Mouse (Mus musculus): ENCODE results near the gene Zfp40. TPM values are rescaled to one million over a fixed set of nuclear protein-coding genes. Genes with fewer than 3 reads are reported as not detected.

Zfp40 gene
- polyA plus RNA-seq (2017; shearing (Covaris generic)) = 7.4 TPM

GRCm38 (mm10) chr17:23192453-23193379 lies at the start of gene Zfp40:
Gene Zfp40 (minus strand): TSS chr17:23193252.

Other genes with a start within 250 kb of the Zfp40 start
- gene Vmn2r-ps130, start 132.1 kb downstream of the Zfp40 start, polyA plus RNA-seq (2017; shearing (Covaris generic)) = not detected
- 0.10 TPM for gene Vmn2r114, start 119.3 kb upstream of the Zfp40 start, polyA plus RNA-seq (2017; shearing (Covaris generic))
- gene Vmn2r115, start 150.5 kb upstream of the Zfp40 start, polyA plus RNA-seq (2017; shearing (Covaris generic)) = 0.04 TPM
- gene Vmn2r116, start 191.4 kb upstream of the Zfp40 start, polyA plus RNA-seq (2017; shearing (Covaris generic)) = 0.06 TPM

Measured in CD4-positive, CD25-positive, alpha-beta regulatory T cell (primary cell).